Mouse (Mus musculus): ENCODE data around the gene Amd1.

GRCm38 (mm10) chr10:40332864-40333263, 30.9 kb upstream of the Amd1 start:
- TF ChIP-seq TAL1 (IDR thresholded peaks at IDR 0.05; ENCODE audit: low read length) (no peak), CHD1 (IDR thresholded peaks at IDR 0.05; ENCODE audit: low read depth, low read length) (no peak), ZNF384 (IDR thresholded peaks at IDR 0.05; ENCODE audit: low read depth, low read length) (no peak), POLR2A (IDR thresholded peaks at IDR 0.05; ENCODE audit: control insufficient read depth in 1 of 2, insufficient read depth in 1 of 2, low read depth in 1 of 2, low read length in 2 of 2, poor library complexity in 1 of 2) (no peak), ZC3H11A (IDR thresholded peaks at IDR 0.05; ENCODE audit: low read depth, low read length) (no peak), CTCF (IDR thresholded peaks at IDR 0.05 in 2 of 3, conservative IDR thresholded peaks at IDR 0.05 in 1 of 3; ENCODE audit: control insufficient read depth in 1 of 3, insufficient read depth in 1 of 3, low read depth in 2 of 3, low read length in 3 of 3, poor library complexity in 1 of 3, severe bottlenecking in 1 of 3) (no peak), GABPA (IDR thresholded peaks at IDR 0.05; ENCODE audit: low read depth, low read length) (no peak), GATA1 (IDR thresholded peaks at IDR 0.05; ENCODE audit: low read depth, low read length) (no peak), USF2 (IDR thresholded peaks at IDR 0.05; ENCODE audit: borderline replicate concordance in 1 of 2, insufficient read depth in 1 of 2, low read depth in 1 of 2, low read length in 2 of 2) (no peak), EP300 (IDR thresholded peaks at IDR 0.05; ENCODE audit: low read depth in 1 of 2, low read length in 2 of 2) (no peak), NRF1 (IDR thresholded peaks at IDR 0.05; ENCODE audit: insufficient read depth, low read depth, low read length, poor library complexity, severe bottlenecking) (no peak), ETS1 (IDR thresholded peaks at IDR 0.05; ENCODE audit: low read depth, low read length) (no peak)

All from MEL (cell line).